In genomic region chr17:87285731-87286465, GRCm38 (mm10) we compare ENCODE assay signal across 16 mouse cellular contexts. TPM values are rescaled to one million over a fixed set of nuclear protein-coding genes. Genes with fewer than 3 reads are reported as not detected.
A peak's percentile ranks its signal among the peaks of the same experiment; 100 is the strongest.
DNase-seq lines count a peak whose midpoint lies in the region; ATAC-seq and TF ChIP-seq lines count a peak whose summit lies in the region.
"Had no signal": no experiment of that assay in that cellular context is flagged by ENCODE, and none has a peak within 500 bp of the region (broad histone marks: within the 10 kb centered on the region; RNA-seq: fewer than 3 reads in every experiment).

No protein-coding gene starts in this region.

- H3K4me3 ChIP-seq in heart, embryonic 11.5 days (ENCODE audit: low read depth, low read length) = no peak overlapping the region
- no peak overlapping the region for H3K4me3 ChIP-seq in lung, embryonic 14.5 days (ENCODE audit: low read depth, low read length)
- H3K4me3 ChIP-seq: hindbrain, embryonic 13.5 days; limb, embryonic 12.5 days had no signal

- ATAC-seq in heart, embryonic 11.5 days (replicated peaks; ENCODE audit: insufficient number of reproducible peaks, low FRiP score, low TSS enrichment) = no peak
- ATAC-seq in lung, embryonic 14.5 days (ENCODE audit: insufficient read depth) = no peak
- ATAC-seq: activated CD4-positive, CD25-positive, alpha-beta regulatory T cell, adult 4 months; forebrain, embryonic 16.5 days had no signal

- WGBS in heart, embryonic 11.5 days (ENCODE audit: insufficient replicate concordance) = 72% methylated on average over 23 of the region's 23 CpGs
- WGBS in lung, embryonic 14.5 days = 42% methylated on average over 23 of the region's 23 CpGs

- peak; percentile 91 for DNase-seq in heart, adult 11 months
- peak; percentile 70 for DNase-seq in lung, embryonic 14.5 days
- DNase-seq in lung, postnatal 25 days (ENCODE audit: low spot score) = no peak
- DNase-seq in ES-CJ7 (ENCODE audit: low read depth, low spot score) = peak; percentile 8
- peak; percentile 70 for DNase-seq in lung, postnatal 36 days
- no peak for DNase-seq in Muller cell, postnatal 12 days (ENCODE audit: inconsistent ontology term)
- DNase-seq in embryo, embryonic 9.5 days (ENCODE audit: extremely low spot score) = no peak
- DNase-seq: cerebellum, postnatal 25 days; kidney, adult 11 months; midbrain, embryonic 14.5 days had no signal

- H3K36me3 ChIP-seq in heart, embryonic 11.5 days (ENCODE audit: control insufficient read depth, insufficient read depth, low read length) = no peaks in the 10 kb centered on the region
- H3K36me3 ChIP-seq in lung, embryonic 14.5 days (ENCODE audit: insufficient read depth) = no peaks in the 10 kb centered on the region
- H3K36me3 ChIP-seq: hindbrain, embryonic 13.5 days; limb, embryonic 12.5 days had no signal

- TF ChIP-seq CTCF in lung, embryonic 14.5 days (IDR thresholded peaks at IDR 0.05; ENCODE audit: low read depth) = no peak

- H3K9ac ChIP-seq in heart, embryonic 11.5 days (ENCODE audit: low read depth, low read length) = no peak overlapping the region
- no peak overlapping the region; the same call in 1 of the 2 replicates for H3K9ac ChIP-seq in lung, embryonic 14.5 days
- H3K9ac ChIP-seq: hindbrain, embryonic 13.5 days; limb, embryonic 12.5 days had no signal

- H3K9me3 ChIP-seq in heart, embryonic 11.5 days (replicated peaks; ENCODE audit: control insufficient read depth, low read length) = no peaks in the 10 kb centered on the region
- H3K9me3 ChIP-seq in lung, embryonic 14.5 days (ENCODE audit: low read depth, low read length) = no peaks in the 10 kb centered on the region
- H3K9me3 ChIP-seq: G1E; hindbrain, embryonic 13.5 days; limb, embryonic 12.5 days had no signal

- H3K27me3 ChIP-seq in heart, embryonic 11.5 days (ENCODE audit: control insufficient read depth, insufficient read depth, low read length) = peaks cover 51% of the 10 kb centered on the region
- peaks cover 21% of the 10 kb centered on the region for H3K27me3 ChIP-seq in lung, embryonic 14.5 days (ENCODE audit: insufficient read depth, low read length)

- no peak overlapping the region for H3K27ac ChIP-seq in heart, embryonic 11.5 days (ENCODE audit: low read depth, low read length)
- H3K27ac ChIP-seq in lung, embryonic 14.5 days (ENCODE audit: low read depth) = no peak overlapping the region
- H3K27ac ChIP-seq: hindbrain, embryonic 13.5 days; limb, embryonic 12.5 days had no signal

- H3K4me1 ChIP-seq in heart, embryonic 11.5 days (ENCODE audit: control insufficient read depth, insufficient read depth, low read length) = peaks cover 13% of the 10 kb centered on the region
- H3K4me1 ChIP-seq in lung, embryonic 14.5 days (ENCODE audit: insufficient read depth) = peaks cover 13% of the 10 kb centered on the region; the same call in 1 of the 2 replicates

- no peak overlapping the region for H3K4me2 ChIP-seq in heart, embryonic 11.5 days
- H3K4me2 ChIP-seq in lung, embryonic 14.5 days = peak overlapping the region; percentile 15; the same call in 1 of the 2 replicates
- H3K4me2 ChIP-seq: hindbrain, embryonic 13.5 days; limb, embryonic 12.5 days had no signal

RNA-seq across cellular contexts. Expression of gene Ttc7, which starts 3.2 kb away (rescaled TPM):
- polyA plus RNA-seq in heart, embryonic 11.5 days (2014; fragmentation: Nextera tagmentation; extraction: Ambion mirVana) = 1.4 and 1.9 TPM in 2 replicates
- 2.8 and 3.6 TPM in 2 replicates for polyA plus RNA-seq in lung, embryonic 14.5 days (2014; fragmentation: Nextera tagmentation; extraction: Ambion mirVana)

RNA-seq across cellular contexts. Expression of gene Mcfd2, which starts 20.2 kb away (rescaled TPM):
- 69.7 and 83.5 TPM in 2 replicates for polyA plus RNA-seq in heart, embryonic 11.5 days (2014; fragmentation: Nextera tagmentation; extraction: Ambion mirVana)
- polyA plus RNA-seq in lung, embryonic 14.5 days (2014; fragmentation: Nextera tagmentation; extraction: Ambion mirVana) = 103 and 107 TPM in 2 replicates

Comparison
In these comparisons a context has a peak if more than half of its experiments do, and no peak if none do; other contexts are left out.
1. DNase-seq: peak in heart, adult 11 months (single experiment), lung, embryonic 14.5 days (single experiment), ES-CJ7 (single experiment) and lung, postnatal 36 days (single experiment); none in lung, postnatal 25 days (single experiment), Muller cell, postnatal 12 days (single experiment) and embryo, embryonic 9.5 days (single experiment).